Mouse (Mus musculus): ENCODE measurements at regions not wholly inside any gene's neighbourhood (a gene's known extent, or its start where the extent isn't known, plus 50 kb on each side); places are given as distances from the start of the nearest gene placed in this dataset.

DNA sequence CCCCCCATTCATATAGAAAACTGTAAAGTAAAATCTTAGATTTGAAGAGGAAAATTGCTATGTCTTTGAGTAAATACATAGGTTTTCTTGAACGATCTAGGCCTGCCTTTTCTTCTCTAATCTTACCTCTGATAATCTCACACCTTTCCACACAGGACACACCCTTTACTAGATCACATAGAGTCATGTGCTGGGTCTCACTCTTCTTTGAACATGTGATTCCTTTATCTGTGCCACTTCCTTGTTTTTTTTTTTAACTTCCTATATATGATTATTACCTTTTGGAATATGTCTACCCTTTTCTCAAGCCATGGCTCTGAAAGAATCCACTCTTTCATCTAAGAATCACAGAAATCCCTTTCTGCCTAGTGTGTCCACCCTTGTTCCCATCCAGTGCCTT, 136.2 kb downstream of the Klf5 start:
- no peak for ATAC-seq (ENCODE audit: extremely low read depth, insufficient number of reproducible peaks, low FRiP score, low TSS enrichment)
- no peak overlapping the region for H3K27ac ChIP-seq (replicated peaks)
- no peak overlapping the region for H3K4me2 ChIP-seq
- H3K4me3 ChIP-seq: no peak overlapping the region
- WGBS: 86% methylated on average over 1 of the region's 1 CpGs
- no peaks in the 10 kb centered on the region for H3K4me1 ChIP-seq
- H3K27me3 ChIP-seq (replicated peaks): no peaks in the 10 kb centered on the region
- H3K9ac ChIP-seq: no peak overlapping the region
- H3K9me3 ChIP-seq: no peaks in the 10 kb centered on the region
- no peaks in the 10 kb centered on the region for H3K36me3 ChIP-seq

DNA sequence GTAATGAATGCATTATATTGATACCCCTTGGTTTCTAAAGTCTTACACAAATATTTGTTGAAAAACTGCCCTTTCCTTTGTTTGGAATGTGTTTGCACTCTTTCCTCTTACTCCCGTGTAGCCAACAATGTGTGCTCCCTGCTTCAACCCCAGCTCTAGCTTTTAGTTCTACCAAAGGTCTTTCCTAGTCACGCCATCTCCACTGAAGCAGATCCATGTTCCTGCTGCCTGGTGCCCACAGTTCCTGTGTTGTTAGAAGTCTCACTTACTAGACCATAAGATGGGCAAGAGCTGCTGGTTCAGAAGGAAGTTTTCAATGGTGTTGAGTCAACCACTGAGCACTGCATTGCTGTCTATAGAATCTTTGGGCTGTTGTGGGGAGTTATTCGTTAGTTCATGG, 137.0 kb downstream of the Klf5 start:
- Histone ChIP-seq H3K4me1 (peaks cover 7% of the 10 kb centered on the region), H3K4me2 (no peak overlapping the region), H3K36me3 (no peaks in the 10 kb centered on the region), H3K4me3 (no peak overlapping the region), H3K9me3 (no peaks in the 10 kb centered on the region), H3K27me3 (replicated peaks) (no peaks in the 10 kb centered on the region), H3K27ac (replicated peaks) (no peak overlapping the region), H3K9ac (no peak overlapping the region)
- WGBS: 73% methylated on average over 3 of the region's 3 CpGs
- no peak for ATAC-seq (ENCODE audit: extremely low read depth, insufficient number of reproducible peaks, low FRiP score, low TSS enrichment)

DNA sequence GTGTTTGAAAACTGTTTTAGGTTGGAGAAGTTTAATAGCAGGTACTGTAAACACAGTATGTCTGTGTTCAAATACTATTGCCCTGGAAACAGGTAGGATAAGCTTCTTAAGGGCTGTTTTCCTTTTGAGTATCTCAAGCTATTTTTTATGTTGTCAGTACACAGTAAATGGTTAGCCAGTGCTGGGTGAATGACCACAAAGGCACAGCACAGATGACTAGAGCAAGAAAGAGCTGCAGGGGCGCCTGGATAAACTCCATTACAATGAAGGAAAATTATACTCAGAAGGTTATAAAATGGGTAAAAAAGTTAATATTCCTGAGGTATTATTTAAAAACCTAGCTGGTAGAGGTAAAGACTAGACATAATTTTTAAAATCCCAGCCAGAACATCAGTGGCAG, 137.6 kb downstream of the Klf5 start:
- no peak overlapping the region for H3K4me2 ChIP-seq
- no peak overlapping the region for H3K9ac ChIP-seq
- ATAC-seq (ENCODE audit: extremely low read depth, insufficient number of reproducible peaks, low FRiP score, low TSS enrichment): no peak
- no peak overlapping the region for H3K4me3 ChIP-seq
- H3K9me3 ChIP-seq: no peaks in the 10 kb centered on the region
- H3K27ac ChIP-seq (replicated peaks): no peak overlapping the region
- H3K4me1 ChIP-seq: peaks cover 10% of the 10 kb centered on the region
- WGBS: 50% methylated on average over 1 of the region's 1 CpGs
- H3K36me3 ChIP-seq: no peaks in the 10 kb centered on the region
- H3K27me3 ChIP-seq (replicated peaks): no peaks in the 10 kb centered on the region

DNA sequence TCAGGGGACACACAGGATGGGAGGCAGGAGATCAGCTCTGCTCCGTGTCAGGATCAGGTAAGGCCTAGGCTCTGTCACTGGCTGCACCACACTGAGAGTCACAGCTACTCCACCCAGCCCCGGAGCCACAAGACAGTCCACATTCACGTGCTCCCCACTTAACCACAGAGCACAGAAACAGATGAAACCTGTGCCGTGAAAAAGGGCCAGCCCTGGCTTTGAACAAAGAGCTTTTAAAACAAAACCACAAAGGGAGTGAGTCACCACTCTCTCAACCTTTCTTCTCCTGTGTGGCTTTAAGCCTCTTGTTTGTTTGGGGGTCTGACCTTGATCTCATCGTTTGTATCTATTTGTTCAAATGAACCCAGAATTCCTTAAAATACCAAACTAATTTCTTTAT, 150.6 kb downstream of the Klf5 start:
- 62% methylated on average over 5 of the region's 5 CpGs for WGBS
- H3K9ac ChIP-seq: no peak overlapping the region
- H3K27me3 ChIP-seq (replicated peaks): no peaks in the 10 kb centered on the region
- H3K4me1 ChIP-seq: no peaks in the 10 kb centered on the region
- no peaks in the 10 kb centered on the region for H3K9me3 ChIP-seq
- ATAC-seq (ENCODE audit: extremely low read depth, insufficient number of reproducible peaks, low FRiP score, low TSS enrichment): no peak
- no peak overlapping the region for H3K4me3 ChIP-seq
- no peak overlapping the region for H3K27ac ChIP-seq (replicated peaks)
- no peaks in the 10 kb centered on the region for H3K36me3 ChIP-seq
- no peak overlapping the region for H3K4me2 ChIP-seq

DNA sequence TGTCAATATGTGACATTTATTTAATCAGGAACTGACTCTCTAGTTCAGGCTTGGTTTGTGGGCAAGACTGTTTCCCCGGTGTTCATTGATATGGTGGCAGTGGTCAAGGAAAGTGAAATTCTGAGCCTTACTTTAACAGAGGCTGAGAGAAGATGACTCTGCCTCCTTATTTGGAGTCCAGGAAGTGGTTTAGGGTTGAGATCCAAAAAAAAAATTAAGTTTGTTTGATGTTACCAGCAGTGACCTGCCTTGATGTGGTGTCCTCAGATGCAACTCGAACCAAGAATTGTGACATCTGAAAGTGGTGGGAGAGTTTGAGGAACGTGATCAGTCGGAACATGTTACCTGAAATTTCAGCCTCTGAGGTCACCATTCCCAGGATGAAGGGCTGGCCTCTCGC, 151.4 kb downstream of the Klf5 start:
- Histone ChIP-seq H3K4me3 (no peak overlapping the region), H3K9me3 (no peaks in the 10 kb centered on the region), H3K27ac (replicated peaks) (no peak overlapping the region), H3K4me1 (no peaks in the 10 kb centered on the region), H3K9ac (no peak overlapping the region), H3K27me3 (replicated peaks) (no peaks in the 10 kb centered on the region), H3K36me3 (no peaks in the 10 kb centered on the region), H3K4me2 (no peak overlapping the region)
- ATAC-seq (ENCODE audit: extremely low read depth, insufficient number of reproducible peaks, low FRiP score, low TSS enrichment): no peak
- 83% methylated on average over 5 of the region's 5 CpGs for WGBS

DNA sequence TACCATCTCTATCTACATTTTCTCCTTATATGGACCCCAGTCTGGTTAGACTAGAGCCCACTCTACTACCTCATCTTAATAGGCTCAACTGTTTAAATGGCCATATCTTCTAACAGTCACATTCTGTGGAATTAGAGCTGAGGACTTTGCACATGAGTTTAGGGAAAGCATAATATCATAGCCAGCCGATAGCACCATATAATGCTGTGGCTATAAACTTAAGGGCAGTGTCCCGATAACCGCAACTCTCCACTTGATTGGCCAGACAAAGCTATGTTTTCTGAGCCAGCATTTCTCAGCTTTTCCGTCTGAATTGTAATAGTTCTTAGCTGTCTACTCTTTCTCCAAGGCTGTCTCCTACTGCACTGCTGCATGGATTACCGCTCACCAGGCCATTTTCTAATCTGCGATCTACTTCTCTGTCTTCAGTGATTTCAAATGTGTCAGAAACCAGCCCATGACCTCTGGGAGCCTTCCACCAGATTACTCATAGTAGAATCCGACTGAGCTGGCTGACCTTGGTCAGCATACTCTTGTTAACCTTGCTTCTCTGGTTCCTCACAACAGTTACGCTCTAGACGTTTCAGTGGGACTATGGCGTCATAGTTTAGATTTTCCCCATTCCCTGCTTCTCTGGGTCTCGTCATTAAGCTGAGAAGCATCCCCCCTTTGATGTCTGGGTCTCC, 152.8 kb downstream of the Klf5 start:
- no peaks in the 10 kb centered on the region for H3K27me3 ChIP-seq (replicated peaks)
- no peaks in the 10 kb centered on the region for H3K36me3 ChIP-seq
- no peak overlapping the region for H3K4me2 ChIP-seq
- H3K9ac ChIP-seq: no peak overlapping the region
- no peak for ATAC-seq (ENCODE audit: extremely low read depth, insufficient number of reproducible peaks, low FRiP score, low TSS enrichment)
- H3K27ac ChIP-seq (replicated peaks): no peak overlapping the region
- H3K4me3 ChIP-seq: no peak overlapping the region
- no peaks in the 10 kb centered on the region for H3K9me3 ChIP-seq
- WGBS: 82% methylated on average over 11 of the region's 11 CpGs
- no peaks in the 10 kb centered on the region for H3K4me1 ChIP-seq

DNA sequence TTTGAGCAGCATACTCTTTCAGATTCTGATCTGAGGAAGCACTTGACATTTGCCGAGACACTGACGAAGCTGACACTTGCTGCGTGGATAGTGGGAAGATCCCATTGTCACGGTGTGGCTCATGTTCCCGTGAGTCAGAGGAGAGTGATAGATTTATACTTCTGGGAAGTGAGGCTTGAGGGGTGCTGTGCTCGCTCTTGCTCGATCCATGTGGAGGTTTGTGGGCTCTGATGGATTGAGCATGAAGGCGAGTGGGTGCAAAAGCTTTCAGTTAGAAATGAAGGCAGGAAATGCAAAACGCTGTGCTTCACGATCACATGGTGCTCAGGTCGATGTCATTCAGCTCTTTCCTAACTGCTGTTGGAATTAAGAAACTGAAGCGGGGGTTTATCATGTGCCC, 155.4 kb downstream of the Klf5 start:
- Histone ChIP-seq H3K4me1 (no peaks in the 10 kb centered on the region), H3K9me3 (no peaks in the 10 kb centered on the region), H3K9ac (no peak overlapping the region), H3K4me3 (no peak overlapping the region), H3K27me3 (replicated peaks) (no peaks in the 10 kb centered on the region), H3K27ac (replicated peaks) (no peak overlapping the region), H3K4me2 (no peak overlapping the region), H3K36me3 (no peaks in the 10 kb centered on the region)
- ATAC-seq (ENCODE audit: extremely low read depth, insufficient number of reproducible peaks, low FRiP score, low TSS enrichment): no peak
- WGBS: 77% methylated on average over 12 of the region's 12 CpGs

DNA sequence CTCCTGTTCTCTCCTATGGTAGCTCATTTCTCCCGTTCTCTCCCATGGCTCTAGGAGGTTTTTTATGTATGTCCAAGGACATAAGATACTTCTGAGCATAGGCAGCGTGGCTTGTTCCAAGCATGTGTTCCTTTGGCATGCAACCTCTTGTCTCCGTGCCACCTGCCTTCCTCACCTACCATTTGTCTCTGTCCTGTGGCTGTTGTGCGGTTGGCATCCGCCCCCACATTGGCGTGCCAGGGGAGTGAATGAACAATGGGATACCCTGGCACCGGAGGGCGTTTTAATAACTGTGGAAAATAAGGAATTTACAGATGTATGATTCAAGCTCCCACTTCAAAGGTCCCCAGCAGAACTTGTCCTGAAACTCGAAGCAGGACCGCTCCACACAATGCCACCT, 158.1 kb downstream of the Klf5 start:
- 87% methylated on average over 10 of the region's 10 CpGs for WGBS
- no peak for ATAC-seq (ENCODE audit: extremely low read depth, insufficient number of reproducible peaks, low FRiP score, low TSS enrichment)
- H3K9me3 ChIP-seq: no peaks in the 10 kb centered on the region

DNA sequence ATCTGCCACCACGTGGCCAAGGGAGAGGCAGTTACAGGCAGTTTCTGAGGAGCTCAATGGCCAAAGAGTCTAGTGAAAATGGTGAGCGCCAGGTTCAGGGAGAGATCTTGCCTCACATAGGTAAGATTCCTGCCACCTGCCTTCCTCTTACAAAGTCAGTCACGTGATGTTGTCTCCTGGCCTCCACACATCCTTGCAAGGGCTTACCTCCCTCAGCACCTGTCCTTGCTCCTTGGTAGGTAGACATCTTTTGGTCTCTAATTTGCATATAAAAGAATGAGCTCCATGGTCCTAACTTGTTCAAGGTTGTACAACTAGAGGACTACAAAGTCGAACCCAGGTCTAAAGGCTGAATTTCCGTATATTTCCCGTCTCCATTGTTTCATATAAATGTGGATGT, 159.1 kb downstream of the Klf5 start:
- Histone ChIP-seq H3K9ac (no peak overlapping the region), H3K27ac (replicated peaks) (no peak overlapping the region), H3K9me3 (no peaks in the 10 kb centered on the region), H3K4me3 (no peak overlapping the region), H3K4me2 (no peak overlapping the region), H3K27me3 (replicated peaks) (no peaks in the 10 kb centered on the region), H3K36me3 (no peaks in the 10 kb centered on the region), H3K4me1 (no peaks in the 10 kb centered on the region)
- no peak for ATAC-seq (ENCODE audit: extremely low read depth, insufficient number of reproducible peaks, low FRiP score, low TSS enrichment)
- WGBS: 81% methylated on average over 6 of the region's 6 CpGs

More for the DNA sequence above, 158.1 kb downstream of the Klf5 start:
- Histone ChIP-seq H3K9ac (no peak overlapping the region), H3K4me1 (no peaks in the 10 kb centered on the region), H3K27me3 (replicated peaks) (no peaks in the 10 kb centered on the region), H3K4me2 (no peak overlapping the region), H3K4me3 (no peak overlapping the region), H3K27ac (replicated peaks) (no peak overlapping the region), H3K36me3 (no peaks in the 10 kb centered on the region)

DNA sequence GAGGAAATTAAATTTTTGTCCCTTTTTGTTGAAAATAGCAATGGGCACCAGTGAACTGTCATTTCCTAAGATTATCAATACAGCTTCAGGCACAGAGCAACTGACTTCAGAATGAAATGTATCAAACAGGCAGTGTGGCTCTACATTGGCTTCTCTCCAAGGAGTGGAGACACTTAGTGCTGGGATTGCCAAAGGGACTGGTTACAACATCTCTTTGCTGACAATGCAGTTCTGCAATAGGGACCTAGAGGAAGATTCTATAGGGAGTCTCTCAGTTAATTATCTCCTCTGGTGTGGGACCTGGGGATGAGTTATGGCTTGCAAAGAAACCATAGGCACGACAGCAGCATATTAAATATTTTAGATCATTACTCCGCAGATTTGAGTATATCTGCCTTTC, 173.6 kb downstream of the Klf5 start:
- Histone ChIP-seq H3K4me3 (no peak overlapping the region), H3K4me2 (no peak overlapping the region), H3K4me1 (no peaks in the 10 kb centered on the region), H3K36me3 (no peaks in the 10 kb centered on the region), H3K27ac (replicated peaks) (no peak overlapping the region), H3K9me3 (no peaks in the 10 kb centered on the region), H3K27me3 (replicated peaks) (no peaks in the 10 kb centered on the region; the same call in 1 of the 2 replicates), H3K9ac (no peak overlapping the region)
- no peak for ATAC-seq (ENCODE audit: extremely low read depth, insufficient number of reproducible peaks, low FRiP score, low TSS enrichment)
- WGBS: 76% methylated on average over 2 of the region's 2 CpGs

DNA sequence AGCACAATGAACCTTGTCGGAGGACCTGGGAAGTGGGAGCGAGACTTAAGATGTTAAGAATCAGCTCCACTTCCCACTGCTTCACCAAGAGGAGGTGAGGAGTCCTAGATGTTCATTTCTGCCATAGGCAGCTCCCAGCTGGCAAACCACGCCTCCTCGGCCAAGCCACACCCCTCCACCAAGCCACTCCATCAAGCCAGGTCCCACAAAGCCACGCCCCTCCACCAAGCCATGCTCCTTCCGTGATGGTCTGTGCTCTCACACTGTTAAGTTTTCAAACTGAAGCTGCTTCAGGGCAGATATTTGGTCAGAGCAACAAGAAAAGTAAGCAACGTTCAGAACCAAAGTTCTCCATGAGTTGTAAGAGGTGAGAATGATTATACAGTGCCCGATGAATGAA, 176.8 kb downstream of the Klf5 start:
- no peak for ATAC-seq (ENCODE audit: extremely low read depth, insufficient number of reproducible peaks, low FRiP score, low TSS enrichment)
- Histone ChIP-seq H3K27ac (replicated peaks) (no peak overlapping the region), H3K4me2 (no peak overlapping the region), H3K4me1 (no peaks in the 10 kb centered on the region), H3K4me3 (no peak overlapping the region), H3K9me3 (no peaks in the 10 kb centered on the region), H3K36me3 (no peaks in the 10 kb centered on the region), H3K9ac (no peak overlapping the region), H3K27me3 (replicated peaks) (no peaks in the 10 kb centered on the region; the same call in 1 of the 2 replicates)
- WGBS: 62% methylated on average over 8 of the region's 8 CpGs

DNA sequence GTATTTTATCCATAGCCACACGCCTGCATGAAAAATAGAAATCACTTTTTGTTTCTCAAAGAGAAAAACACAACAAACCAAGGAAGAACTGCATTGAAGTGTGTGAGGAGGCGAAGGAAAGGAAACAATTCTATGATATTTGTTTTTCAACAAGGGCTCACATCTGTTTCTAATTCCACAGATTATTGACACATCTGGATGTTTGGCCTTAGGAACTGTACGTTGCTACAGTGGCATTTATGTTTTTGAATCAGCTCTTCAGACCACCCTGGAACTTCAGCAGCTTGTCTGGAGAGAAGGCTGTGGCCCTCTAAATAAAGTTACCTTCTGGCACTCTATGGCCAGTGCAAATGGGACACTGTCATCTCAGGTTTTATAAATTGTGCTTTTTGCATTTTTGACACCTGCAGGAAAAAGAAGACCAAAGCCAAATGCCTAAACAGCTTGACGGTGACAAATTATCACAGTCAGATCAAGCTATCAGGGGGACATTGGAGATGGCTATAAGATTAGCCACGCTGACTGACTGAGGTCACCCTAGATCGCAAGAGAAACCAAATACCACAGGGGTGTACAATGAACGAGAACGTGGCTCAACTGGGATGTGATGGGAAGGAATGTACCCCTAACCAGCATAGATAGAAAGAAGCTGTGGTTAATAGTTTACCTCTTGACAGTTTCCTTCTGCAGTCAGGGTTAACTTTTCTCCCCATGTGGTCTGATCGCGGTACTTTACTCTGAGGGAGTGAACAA, 182.0 kb downstream of the Klf5 start:
- H3K4me3 ChIP-seq: no peak overlapping the region
- no peak for ATAC-seq (ENCODE audit: extremely low read depth, insufficient number of reproducible peaks, low FRiP score, low TSS enrichment)
- no peak overlapping the region for H3K4me2 ChIP-seq
- no peak overlapping the region for H3K27ac ChIP-seq (replicated peaks)
- 67% methylated on average over 10 of the region's 10 CpGs for WGBS
- H3K4me1 ChIP-seq: no peaks in the 10 kb centered on the region
- H3K9me3 ChIP-seq: no peaks in the 10 kb centered on the region
- H3K36me3 ChIP-seq: no peaks in the 10 kb centered on the region
- H3K27me3 ChIP-seq (replicated peaks): no peaks in the 10 kb centered on the region; the same call in 1 of the 2 replicates
- no peak overlapping the region for H3K9ac ChIP-seq
